Mouse (Mus musculus): Measurements from ENCODE around the gene Snorc.
"Not testable (repeated sequence)": the region's sequence is repeated elsewhere in the genome, so short reads cannot be mapped to it uniquely, and the experiment has no call there.

Gene Snorc

DNA sequence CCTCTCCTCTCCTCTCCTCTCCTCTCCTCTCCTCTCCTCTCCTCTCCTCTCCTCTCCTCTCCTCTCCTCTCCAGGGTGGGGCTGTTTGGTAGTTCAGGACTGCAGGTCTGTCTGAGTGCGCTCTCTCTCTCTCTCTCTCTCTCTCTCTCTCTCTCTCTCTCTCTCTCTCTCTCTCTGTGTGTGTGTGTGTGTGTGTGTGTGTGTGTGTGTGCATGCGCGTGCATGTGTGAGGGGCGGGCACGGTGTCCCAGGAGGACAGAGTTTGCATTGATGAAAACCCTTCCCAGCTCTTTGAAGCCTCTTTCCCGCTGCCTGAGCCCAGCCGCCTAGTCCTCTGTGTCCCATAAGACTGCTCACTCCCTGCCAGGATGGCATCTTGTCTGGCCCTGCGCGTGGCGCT, at the start of gene Snorc:
Snorc (plus strand) TSS at position 301 of the 400 bp plus-strand sequence.
- DNase-seq (ENCODE audit: low read depth, low spot score), result not testable (repeated sequence)

DNA sequence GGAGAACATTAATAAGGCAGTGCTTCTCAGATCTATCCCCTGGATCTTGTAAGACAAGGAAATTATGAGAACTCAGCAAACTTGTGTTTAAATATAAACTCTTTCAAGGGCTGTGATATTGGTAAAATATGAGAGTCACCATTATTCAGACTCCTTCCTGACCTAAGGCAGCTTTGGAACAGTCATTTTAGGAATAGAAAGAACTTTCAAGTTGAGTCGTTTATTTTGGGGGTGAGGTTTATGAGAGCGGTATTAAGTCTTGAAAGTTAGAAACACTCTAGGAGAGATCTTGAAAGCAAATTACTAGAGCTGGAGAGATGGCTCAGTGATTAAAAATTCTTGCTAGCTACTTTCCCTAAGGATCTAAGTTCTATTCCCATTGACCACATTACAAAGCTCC, 34.9 kb upstream of the Snorc start:
- no peak for DNase-seq (ENCODE audit: low read depth, low spot score)

GRCm38 (mm10) chr1:87436583-87436982, 33.5 kb upstream of the Snorc start:
- DNase-seq (ENCODE audit: low read depth, low spot score), result no peak

DNA sequence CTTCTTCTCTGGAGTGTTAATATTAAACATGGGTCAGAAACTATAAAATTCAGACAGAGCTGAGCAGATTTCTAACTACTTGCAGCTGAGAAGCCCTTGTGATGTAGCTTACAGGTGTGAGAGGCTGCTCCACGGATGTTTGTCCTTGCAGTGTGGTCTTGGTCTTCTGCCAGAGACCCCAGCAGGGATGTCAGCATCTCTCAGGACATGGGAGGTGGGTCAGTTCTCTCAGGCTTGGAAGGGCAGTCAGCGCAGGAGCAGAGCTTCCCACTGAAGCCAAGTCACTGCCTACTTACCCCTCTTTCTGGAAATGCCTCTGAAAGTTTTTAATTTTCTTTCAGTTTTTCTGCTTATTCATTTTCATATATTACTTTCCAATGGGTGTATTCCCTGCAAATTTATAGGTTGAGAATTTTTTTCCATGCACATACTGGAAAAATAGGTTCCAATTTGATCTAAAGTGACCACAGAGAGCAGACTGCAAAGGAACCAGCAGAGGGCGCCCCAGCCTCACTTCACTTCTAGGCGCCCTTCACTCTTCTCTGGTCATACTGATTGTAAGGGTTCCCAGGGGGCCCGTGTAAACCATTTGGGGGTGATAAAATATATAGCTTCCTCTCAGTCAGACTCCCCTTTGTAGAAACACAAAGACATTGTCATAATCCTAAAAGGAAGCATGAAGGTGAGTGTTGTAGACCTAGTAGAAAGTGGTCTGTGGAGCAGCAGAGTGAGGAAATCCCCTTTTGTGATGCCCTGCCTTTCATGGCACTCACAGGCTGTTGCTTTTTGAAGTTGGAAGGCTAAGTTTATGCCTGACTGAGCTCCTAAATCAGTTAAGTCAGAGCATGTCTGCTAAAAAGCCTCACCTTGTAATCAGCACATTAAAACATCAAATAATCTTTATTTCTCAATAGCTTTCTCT, 22.6 kb upstream of the Snorc start:
- no peak for DNase-seq (ENCODE audit: low read depth, low spot score)

DNA sequence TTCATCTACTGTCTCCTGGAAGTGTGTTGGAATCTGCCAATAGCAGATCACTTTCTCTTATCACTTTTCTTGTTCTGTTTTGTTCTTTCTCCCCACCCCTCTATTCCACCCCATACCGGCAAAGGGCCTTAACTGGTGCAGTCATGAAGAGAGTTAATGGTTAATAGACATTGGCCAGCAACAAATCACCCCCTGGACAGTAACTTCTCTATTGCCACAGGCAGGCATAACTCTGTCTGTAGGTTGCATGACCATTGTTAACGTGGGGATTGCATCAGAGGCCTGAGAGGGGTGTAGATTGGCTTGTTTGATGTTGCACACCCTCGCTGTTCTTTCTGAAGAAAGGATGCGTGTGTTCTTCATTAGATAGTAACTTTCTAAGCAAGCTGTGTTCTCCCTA, 20.6 kb upstream of the Snorc start:
- DNase-seq (ENCODE audit: low read depth, low spot score), result no peak

DNA sequence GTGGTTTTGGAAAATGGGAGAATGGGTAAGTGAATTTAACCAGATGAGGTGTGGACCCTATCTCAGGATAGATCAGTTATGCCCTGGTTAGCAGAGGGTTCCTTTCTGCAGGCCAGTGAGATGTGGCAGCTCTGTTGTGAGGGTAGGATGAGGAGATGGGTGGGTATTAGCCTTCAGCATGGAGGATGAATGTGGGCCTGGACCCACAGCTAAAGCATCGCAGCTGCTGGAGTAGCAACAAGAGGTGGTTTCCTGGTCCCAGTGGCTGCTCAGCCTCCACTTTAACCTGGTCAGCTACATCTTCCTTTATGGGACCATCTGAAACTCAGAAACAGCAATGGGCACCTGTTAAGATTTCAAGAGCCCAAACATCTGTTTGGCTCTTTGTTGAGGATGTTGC, 13.6 kb upstream of the Snorc start:
- no peak for DNase-seq (ENCODE audit: low read depth, low spot score)

GRCm38 (mm10) chr1:87458045-87458444, 12.0 kb upstream of the Snorc start:
- DNase-seq (ENCODE audit: low read depth, low spot score), result no peak

- not testable (repeated sequence) for DNase-seq (ENCODE audit: low read depth, low spot score)
These were observed 10.2 kb upstream of the Snorc start for GRCm38 (mm10) chr1:87459856-87460255.

DNA sequence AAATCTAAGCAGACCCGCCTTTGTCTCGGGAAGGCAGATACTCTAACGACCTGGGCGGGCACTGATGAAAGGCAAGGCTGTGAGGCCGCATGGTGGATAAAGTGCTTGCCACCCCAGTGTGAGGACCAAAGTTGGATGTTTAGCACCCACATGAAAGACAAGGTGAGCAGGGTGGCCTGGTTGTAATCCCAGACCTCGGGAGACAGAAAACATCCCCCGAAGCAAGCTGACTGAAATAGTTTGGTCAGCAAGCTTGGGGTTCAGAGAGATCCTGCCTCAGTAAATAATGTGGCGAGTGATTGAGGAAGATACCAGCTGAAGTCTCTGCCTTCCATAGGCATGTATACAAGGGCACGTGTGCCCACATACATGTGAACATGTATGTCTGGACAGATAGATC, 2.6 kb upstream of the Snorc start:
- DNase-seq (ENCODE audit: low read depth, low spot score), result no peak

DNA sequence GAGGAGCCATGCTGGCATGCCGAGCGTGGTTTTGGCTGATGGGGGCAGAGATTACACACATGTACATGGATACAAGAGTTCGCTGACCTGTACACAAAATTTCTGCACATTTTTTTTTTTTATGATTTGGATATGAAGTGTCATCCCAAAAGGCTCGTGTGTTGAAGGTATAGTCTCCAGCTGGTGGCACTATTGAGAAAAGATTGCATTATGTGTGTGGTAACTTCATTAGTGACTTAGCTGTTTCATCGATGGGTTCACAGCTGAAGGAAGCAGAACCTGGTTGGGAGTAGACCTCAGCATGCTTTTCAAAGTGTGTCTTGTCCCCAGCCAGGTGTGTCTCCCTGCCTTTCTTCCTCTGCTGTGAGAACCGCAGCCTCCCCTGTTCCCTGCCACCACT, 1.8 kb upstream of the Snorc start:
- DNase-seq (ENCODE audit: low read depth, low spot score), result no peak

- no peak for DNase-seq (ENCODE audit: low read depth, low spot score)
These were observed 1.8 kb downstream of the Snorc start for GRCm38 (mm10) chr1:87471914-87472313.

- no peak for DNase-seq (ENCODE audit: low read depth, low spot score)
These were observed 2.5 kb downstream of the Snorc start for GRCm38 (mm10) chr1:87472576-87472975.

DNA sequence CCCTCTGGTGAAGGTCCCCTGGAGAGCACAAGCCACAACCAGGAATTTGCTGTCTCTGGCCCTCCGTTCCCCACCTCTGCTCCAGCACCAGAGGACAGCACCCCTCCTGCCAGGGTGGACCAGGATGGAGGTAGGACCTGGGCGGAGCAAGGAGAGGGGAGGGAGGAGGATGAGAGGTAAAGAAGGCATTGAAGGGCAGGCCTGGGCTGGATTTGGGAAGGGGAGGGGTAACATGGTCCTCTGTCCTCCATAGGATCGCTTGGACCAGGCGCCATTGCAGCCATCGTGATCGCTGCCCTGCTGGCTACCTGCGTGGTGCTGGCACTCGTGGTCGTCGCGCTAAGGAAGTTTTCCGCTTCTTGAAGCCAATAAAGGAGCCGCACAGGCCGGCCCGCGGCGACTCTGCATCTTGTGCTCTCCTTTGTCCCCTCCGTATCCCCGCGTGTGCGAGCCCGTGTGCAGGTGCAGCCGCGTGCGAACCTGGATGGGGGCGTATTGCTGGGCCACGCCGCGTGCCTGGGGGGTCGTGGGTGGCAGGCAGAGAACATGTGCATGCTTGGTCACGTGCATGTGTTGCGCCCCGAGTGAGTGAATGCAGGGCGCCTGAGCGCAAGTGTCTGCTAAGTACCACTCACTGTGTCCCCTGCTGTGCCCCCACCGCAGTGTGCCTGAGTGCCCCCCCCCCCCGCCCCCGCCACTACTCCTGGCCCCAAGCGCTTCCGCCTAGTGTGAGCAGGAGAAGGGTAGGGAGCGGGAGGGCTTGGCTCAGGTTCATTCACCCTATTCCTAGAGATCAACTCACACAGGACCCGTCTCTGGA, 5.2 kb downstream of the Snorc start:
- no peak for DNase-seq (ENCODE audit: low read depth, low spot score)

GRCm38 (mm10) chr1:87482546-87482945, 12.5 kb downstream of the Snorc start:
- no peak for DNase-seq (ENCODE audit: low read depth, low spot score)

DNA sequence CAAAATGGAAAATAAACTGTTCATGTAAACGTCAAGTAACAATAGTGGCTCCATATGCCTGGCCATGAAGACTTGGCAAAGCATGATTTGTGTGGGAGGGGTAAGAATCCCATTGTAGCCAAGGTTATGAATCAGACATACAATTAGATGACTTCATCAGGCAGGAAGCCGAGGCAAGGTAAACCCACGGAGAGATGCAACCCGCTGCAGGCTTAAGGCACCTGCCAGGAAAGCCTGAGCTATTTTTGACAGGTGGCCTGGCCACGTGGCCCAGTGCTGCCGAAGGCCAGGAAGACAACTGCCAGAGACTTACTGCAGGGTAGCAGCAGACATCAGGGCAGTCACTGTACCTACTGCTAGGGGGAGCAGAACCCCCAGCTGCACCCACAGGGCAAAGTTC, 16.3 kb downstream of the Snorc start:
- no peak for DNase-seq (ENCODE audit: low read depth, low spot score)

DNA sequence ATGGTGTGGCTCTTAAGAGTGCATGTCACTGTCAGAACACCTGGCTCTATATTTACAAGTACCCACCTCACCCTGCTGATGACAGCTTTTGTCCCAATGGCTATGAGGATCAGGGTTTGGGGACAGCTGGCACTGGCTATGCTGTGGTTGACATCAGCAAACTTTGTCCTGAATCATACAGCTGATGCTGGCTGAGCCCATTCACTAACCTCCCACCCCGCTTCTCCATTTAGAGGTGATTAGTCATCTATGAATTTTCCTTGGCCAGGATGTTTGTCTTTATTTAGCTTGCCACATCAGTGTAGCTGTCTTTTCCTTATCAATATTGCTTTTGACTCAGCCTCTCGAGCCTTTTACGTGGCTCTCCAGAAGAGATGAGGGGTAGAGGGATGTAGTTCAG, 22.2 kb downstream of the Snorc start:
- DNase-seq (ENCODE audit: low read depth, low spot score), result no peak

GRCm38 (mm10) chr1:87493542-87493941, 23.5 kb downstream of the Snorc start:
- DNase-seq (ENCODE audit: low read depth, low spot score), result no peak

GRCm38 (mm10) chr1:87505524-87505923, 35.5 kb downstream of the Snorc start:
- no peak for DNase-seq (ENCODE audit: low read depth, low spot score)

DNA sequence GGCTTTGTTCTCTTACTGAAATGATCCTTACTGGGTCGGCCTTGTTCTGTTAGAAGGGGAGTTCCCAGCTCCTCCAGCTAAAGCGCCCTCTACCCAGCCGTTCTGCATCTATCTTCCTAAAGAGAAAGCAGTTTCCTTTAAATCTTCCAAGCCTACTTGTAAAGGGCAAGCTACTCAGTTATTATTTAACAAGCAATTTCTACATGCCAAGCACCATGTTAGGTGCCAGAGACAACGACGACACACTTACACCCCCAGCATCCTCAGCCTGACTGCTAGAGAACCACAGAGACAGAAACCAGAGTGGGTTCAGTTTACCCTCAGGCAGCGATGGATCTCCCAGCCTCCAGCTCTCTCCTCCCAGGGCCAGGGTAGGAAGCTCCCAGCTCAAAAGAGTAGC, 37.8 kb downstream of the Snorc start:
- DNase-seq (ENCODE audit: low read depth, low spot score), result no peak

DNA sequence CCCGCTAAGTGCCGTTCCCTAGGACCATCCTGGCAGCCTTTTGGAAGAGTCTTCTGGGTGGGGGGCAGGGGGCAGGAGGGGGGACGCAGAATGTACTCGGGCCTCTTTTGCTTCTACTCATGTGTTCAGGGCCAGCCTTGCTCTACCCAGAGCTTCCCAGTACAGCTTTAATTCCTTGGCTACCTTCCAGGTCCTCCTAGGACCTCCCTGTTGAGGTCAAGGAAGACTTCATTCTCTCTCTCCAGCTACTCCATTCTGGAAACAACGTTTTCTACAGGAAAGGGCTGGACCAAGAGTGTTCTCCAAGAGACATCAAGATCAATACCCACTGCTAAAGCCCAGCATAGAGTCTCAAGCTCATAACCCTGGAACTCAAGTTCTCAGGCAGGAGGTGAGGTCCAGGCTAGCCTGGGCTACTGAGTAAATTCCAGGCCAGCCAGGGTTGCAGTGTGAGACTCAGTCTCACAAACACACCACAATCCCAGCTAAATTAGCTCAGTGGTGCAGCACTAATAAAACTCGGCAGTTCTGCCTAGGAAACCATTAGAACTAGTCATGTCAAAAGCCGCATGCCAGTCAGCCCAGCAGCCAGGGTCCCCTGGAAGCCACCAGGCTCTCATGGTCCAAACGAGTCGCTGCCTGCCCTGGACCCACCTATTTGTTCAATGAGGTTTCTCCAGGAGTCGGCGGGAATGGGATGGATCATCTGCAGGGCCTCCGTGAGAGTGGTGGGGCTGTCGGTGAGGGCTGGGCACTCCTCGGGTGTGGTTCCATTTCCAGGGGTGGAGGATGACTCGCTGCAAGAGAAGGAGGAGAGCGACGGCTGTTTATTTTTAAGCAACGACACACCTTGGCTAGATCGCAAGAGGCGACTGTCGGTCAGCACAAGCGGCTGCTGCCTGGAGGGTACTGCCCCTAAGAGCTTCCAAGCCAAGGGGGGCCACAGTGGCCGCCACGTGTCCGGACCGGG, 38.8 kb downstream of the Snorc start:
- no peak for DNase-seq (ENCODE audit: low read depth, low spot score)

GRCm38 (mm10) chr1:87509561-87510165, 39.6 kb downstream of the Snorc start, which contains the start of gene Neu2:
TSS of gene Neu2 (plus strand) at chr1:87509889.
- DNase-seq (ENCODE audit: low read depth, low spot score), result no peak
